Mouse (Mus musculus) liver, embryonic 14.5 days (tissue): ENCODE measurements at regions not wholly inside any gene's neighbourhood (a gene's known extent, or its start where the extent isn't known, plus 50 kb on each side); places are given as distances from the start of the nearest gene placed in this dataset.

Source experiments
- CTCF ChIP-seq: IDR thresholded peaks from 2 replicates; pipeline ENCODE4 v1.5.1; 2016; ENCODE audit warnings: antibody characterized with exemption, low read depth, control low read depth
- EP300 ChIP-seq: IDR thresholded peaks from 2 replicates; pipeline ENCODE4 v1.6.1; 2016; ENCODE audit warnings: antibody characterized with exemption, low read depth

- TF ChIP-seq CTCF (no peak), EP300 (no peak)
Observed at GRCm38 (mm10) chr16:30854716-30855115, 226.5 kb downstream of the Xxylt1 start.
